Mouse (Mus musculus) yolk sac, embryonic 10.5 days (tissue): ENCODE measurements around the gene Lrrc8c.

Source experiments
- DNase-seq: peaks from one replicate; pipeline ENCODE4 v3.0.0-alpha.2; 2017; ENCODE audit warnings: low spot score

The Lrrc8c gene

GRCm38 (mm10) chr5:105557346-105557745, 38.2 kb downstream of the Lrrc8c start:
- DNase-seq, result no peak

DNA sequence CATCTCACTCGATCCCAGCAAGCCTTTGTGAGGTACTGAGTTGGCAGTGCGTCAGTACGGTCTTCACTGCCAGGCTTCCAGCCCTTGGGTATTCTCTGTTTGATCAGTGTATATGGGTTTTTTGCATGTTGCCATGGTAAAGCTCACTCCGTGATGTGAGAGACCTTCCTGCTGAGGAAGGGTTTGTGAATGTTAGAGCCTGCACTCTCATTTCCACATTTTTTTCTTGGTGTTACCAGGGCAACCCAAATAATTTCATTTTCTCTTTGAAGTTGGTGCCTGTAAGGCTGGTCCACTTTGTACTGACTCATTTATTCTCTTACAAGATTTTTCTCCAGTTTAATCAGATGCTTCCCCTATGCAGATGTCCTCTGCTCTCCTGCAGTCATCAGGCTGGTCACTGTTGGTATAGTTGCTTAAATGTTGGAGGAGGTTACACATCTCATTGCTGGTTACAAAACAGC, 38.6 kb downstream of the Lrrc8c start:
- DNase-seq, result no peak

DNA sequence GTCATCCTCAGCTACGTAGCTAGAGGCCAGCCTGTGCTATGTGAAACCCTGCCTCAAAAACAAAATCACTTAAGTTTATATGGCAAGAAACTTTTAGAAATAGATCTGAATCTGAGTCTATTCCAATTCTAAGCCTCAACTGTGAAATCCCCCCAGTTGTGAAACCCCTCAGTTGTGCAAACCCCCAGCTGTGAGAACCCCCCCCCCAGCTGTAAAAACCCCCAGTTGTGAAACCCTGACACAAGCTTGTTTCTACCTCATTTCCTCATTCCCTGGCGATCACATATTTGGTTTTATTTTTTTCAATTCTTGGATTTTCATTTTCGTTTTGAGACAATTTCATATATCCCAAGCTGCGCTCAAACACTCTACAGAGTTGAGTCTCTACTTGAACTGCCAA, 39.3 kb downstream of the Lrrc8c start:
- no peak for DNase-seq

- DNase-seq, result no peak
These were observed 42.7 kb downstream of the Lrrc8c start for GRCm38 (mm10) chr5:105561926-105562325.

- no peak for DNase-seq
These were observed 45.6 kb downstream of the Lrrc8c start for GRCm38 (mm10) chr5:105564761-105565160.

GRCm38 (mm10) chr5:105565824-105566223, 46.6 kb downstream of the Lrrc8c start:
- peak; percentile 17 for DNase-seq

- no peak for DNase-seq
These were observed 47.7 kb downstream of the Lrrc8c start for GRCm38 (mm10) chr5:105566852-105567412.

GRCm38 (mm10) chr5:105568043-105568747, 49.0 kb downstream of the Lrrc8c start:
- no peak for DNase-seq

DNA sequence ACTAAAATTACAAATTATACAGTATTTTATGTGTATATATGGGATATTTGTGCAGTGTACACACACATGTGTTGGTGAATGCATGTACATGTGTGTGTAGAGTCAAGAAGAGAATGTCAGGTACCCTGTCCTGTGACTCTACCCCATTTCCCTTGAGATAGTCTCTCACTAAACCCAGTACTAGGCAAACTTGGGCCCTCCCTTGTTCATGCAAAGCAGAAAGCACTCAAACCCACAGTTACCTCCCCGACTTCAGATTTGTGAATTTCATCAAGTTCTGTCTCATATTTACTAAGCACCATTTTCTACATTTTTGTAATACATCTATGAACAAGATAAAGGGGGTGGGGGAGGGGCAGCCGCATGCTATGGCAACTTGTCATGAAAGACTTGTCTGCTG, 50.0 kb downstream of the Lrrc8c start:
- DNase-seq, result no peak

- no peak for DNase-seq
These were observed 53.0 kb downstream of the Lrrc8c start for GRCm38 (mm10) chr5:105572160-105572692.

DNA sequence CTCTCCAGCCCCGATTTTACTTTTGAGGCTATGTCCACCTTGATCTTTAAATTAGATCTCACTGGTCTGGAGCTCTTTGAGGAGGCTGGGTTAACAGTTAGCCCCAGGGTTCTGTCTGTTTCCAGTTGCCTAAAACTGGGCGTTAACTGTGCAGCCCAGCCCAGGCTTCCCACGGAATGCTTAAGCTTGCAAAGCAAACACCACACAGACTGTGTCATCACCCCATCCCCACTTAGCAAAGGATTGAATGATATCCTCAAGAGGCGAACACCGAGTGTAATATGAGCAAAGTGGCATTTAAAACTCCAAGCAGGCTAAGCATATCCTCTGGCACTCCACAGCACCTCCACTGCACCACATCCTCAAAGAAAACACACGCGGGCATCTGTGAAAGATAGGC, 53.7 kb downstream of the Lrrc8c start:
- DNase-seq, result no peak

DNA sequence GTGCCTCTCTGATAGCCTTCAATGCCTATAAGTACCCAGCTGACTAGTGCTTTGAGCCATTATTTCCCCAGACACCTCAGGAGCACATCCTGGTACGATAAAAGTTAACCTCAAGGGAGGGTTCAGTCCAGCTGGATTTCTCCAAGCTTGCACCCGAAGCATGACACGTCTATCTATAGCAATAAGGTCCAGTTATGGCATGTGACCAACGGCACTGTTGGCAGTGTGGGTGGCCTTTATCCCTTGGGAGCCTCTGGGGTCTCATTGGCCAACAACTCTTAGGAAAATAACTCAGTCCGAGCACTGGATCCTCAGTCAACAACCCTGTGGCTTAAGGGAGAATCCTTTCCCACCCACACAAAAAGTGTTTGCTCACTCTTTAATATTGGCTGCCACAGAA, 55.6 kb downstream of the Lrrc8c start:
- DNase-seq, result no peak

GRCm38 (mm10) chr5:105575839-105576238, 56.7 kb downstream of the Lrrc8c start:
- peak; percentile 34 for DNase-seq

GRCm38 (mm10) chr5:105580909-105581308, 61.7 kb downstream of the Lrrc8c start:
- no peak for DNase-seq

GRCm38 (mm10) chr5:105585929-105586328, 66.7 kb downstream of the Lrrc8c start:
- no peak for DNase-seq

DNA sequence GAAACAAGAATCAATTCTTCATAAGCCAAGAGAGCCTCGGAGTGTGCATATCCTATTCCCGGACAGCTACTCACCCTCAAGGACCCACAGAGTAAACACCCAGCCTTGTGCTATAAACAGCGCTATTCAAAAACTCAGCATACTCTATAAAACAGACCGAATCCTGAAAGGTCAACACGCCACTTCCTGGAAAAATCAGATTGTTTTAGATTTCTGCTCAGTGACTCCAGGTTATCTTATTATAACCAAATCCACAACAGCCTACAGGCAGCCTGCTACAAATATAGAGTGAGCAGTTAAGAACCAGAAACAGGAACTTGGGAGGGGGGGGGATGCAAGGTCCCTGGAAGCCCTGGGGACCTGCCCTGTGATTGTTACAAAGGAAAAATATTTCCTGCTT, 67.5 kb downstream of the Lrrc8c start:
- DNase-seq, result no peak

GRCm38 (mm10) chr5:105587471-105587870, 68.3 kb downstream of the Lrrc8c start:
- no peak for DNase-seq

GRCm38 (mm10) chr5:105588683-105589082, 69.5 kb downstream of the Lrrc8c start:
- no peak for DNase-seq

GRCm38 (mm10) chr5:105589119-105589518, 69.9 kb downstream of the Lrrc8c start:
- no peak for DNase-seq

DNA sequence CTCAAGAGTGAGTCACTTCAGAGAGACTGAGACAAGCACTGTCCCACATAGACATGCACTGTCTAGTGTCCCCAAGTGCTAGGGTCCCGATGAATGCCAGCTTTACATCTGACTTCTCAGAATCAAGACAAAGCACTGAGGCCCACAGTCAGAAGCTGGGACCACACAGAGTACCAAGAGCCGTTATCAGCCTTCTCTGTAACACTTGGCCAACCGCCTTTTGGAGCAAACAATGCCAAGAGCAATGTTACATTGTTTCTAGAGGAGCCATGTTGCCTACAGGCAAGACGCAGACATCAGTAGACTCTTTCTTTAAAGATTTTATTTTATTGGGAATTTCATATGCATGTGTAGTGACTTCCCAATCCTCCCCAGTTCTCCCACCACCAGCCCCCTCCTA, 73.2 kb downstream of the Lrrc8c start:
- no peak for DNase-seq

DNA sequence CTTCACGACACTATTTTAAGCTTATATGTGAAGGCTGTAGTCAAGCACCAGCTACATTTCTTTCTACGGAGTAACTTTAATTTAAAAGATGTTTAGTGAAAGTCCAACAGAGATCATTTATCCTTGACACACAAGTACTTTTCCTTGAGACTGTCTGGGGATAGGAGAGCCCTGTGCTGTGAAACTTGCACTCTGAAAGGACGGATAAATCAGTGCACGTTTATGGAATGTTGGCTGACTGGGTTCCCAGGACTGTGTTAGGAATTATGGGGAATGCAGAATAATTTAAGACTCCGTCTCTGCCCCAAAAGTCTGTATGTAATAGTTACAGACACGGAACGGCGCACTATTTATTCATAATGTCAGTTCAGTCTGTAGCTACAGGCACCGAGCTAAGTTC, 74.4 kb downstream of the Lrrc8c start:
- no peak for DNase-seq

DNA sequence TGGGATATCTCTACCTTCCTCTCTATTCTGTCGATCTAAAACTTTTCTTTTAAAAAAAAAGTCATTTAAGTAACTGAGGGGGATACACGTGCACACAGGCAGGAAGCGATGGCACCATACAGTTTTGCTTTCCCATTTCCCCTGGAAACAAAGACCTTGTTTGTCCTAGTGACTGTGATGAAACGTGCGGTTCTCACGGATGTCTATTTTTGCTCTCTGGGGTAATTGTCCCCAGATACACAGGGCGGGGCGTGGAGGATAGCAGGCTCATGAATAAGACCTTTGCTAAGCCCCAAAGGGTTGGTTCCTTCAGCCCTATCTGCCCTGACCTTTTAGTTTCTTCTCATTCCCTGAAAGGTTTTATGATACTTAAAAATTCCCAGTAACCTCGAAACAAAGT, 79.7 kb downstream of the Lrrc8c start:
- DNase-seq, result no peak

- DNase-seq, result no peak
These were observed 80.1 kb downstream of the Lrrc8c start for GRCm38 (mm10) chr5:105599315-105599714.

- DNase-seq, result no peak
These were observed 81.8 kb downstream of the Lrrc8c start for GRCm38 (mm10) chr5:105600998-105601397.
